Mouse (Mus musculus): Measurements from ENCODE around the gene AC124108.1. TPM values are rescaled to one million over a fixed set of nuclear protein-coding genes. Genes with fewer than 3 reads are reported as not detected.

The AC124108.1 gene
- polyA plus RNA-seq, 1 experiment, result not detected

DNA sequence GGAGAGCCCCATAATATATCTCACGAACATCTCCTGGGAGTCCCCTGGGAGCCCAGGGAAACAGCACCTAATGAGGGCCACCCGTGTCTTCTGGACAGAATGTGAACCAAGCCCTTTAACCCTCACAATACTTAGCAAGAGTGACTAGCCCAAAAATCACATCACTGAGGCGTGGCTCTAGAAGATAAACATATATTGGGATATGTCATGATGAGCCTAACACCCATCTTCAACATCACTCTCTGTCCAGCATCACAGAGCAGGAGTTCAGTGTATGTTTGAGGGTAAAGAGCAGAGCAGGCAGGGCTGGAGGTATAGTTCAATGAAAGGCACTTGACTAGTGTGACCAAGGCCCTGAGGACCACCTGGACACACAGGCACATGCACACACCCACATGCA is 38.4 kb downstream of the AC124108.1 start, which contains the start of gene Gm10188:
Gm10188 (minus strand) TSS at position 101 of the 400 bp plus-strand sequence.
- no peak within 1 kb of the TSS for H3K4me3 ChIP-seq (replicated peaks; ENCODE audit: extremely low read depth, low read depth, low read length)
- DNase-seq, result no peak
- 82% methylated on average over 3 of the region's 3 CpGs for WGBS
- no peaks in the 10 kb centered on the region for H3K4me1 ChIP-seq (ENCODE audit: control insufficient read depth, insufficient read depth, low read length)
- TF ChIP-seq POLR2A (IDR thresholded peaks at IDR 0.05; ENCODE audit: borderline replicate concordance, extremely low read depth, low read depth, low read length) (no peak), CTCF (IDR thresholded peaks at IDR 0.05; ENCODE audit: insufficient read depth, low read length) (no peak)

DNA sequence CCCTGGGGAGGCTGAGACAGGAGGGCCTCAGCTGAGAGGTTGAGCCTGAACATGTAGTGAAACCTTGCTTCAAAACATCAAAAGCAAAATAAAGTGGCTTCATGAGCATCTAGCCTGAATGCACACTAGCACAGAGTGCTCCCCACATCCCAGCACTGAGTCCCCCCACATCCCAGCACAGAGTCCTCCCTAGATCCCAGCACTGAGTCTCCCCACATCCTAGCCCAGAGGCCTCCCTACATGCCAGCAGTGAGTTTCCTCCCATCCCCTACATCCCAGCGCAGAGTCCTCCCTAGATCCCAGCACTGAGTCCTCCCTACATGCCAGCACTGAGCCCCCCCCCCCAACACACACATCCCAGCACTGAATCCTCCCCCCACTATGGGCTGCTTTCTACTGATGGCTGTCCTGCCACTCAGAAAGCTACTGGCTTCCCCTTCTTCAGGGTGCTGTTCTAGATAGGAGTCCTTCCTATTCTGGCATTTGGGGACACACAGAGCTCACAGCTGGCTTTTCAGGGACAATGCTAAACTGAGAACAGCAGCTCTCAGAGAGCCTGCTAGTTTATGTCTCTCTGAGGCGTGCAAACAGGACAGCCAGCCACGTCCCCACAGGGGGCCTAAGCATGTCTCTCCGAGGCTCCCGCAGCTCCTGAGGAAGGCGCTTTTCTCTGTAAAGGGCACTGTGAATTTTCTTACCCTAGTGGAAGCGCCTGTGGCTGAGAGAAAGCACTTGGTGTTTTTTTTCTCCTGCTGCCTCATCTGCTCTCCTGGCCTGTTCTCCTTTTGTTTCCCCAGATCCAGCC is 40.4 kb downstream of the AC124108.1 start:
- TF ChIP-seq POLR2A (IDR thresholded peaks at IDR 0.05; ENCODE audit: borderline replicate concordance, extremely low read depth, low read depth, low read length) (no peak), CTCF (IDR thresholded peaks at IDR 0.05; ENCODE audit: insufficient read depth, low read length) (no peak)
- Histone ChIP-seq H3K4me1 (ENCODE audit: control insufficient read depth, insufficient read depth, low read length) (no peaks in the 10 kb centered on the region), H3K4me3 (replicated peaks; ENCODE audit: extremely low read depth, low read depth, low read length) (no peak overlapping the region)
- DNase-seq, result no peak
- WGBS, result 80% methylated on average over 7 of the region's 7 CpGs

DNA sequence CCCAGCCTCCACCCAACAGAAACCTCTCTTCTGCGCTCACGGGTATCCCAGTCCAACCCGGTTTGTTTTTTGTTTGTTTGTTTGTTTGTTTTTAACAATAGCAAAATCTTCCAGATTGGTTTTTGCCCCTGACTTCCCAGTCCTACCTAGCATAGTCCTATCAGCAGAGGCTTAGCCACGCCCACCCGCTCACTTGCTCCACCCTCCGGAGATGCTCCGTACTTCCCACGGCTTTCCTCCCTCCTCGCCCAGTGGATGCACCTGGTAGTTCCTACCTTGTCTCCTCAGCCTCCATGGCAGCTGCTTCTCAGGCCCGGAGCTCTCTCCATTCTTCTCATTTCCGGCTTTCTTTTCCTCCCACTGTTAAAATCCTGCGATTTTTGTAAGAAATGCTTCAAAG is 42.3 kb downstream of the AC124108.1 start:
- Histone ChIP-seq H3K4me3 (replicated peaks; ENCODE audit: extremely low read depth, low read depth, low read length) (no peak overlapping the region), H3K4me1 (ENCODE audit: control insufficient read depth, insufficient read depth, low read length) (no peaks in the 10 kb centered on the region)
- 27% methylated on average over 12 of the region's 12 CpGs for WGBS
- TF ChIP-seq POLR2A (IDR thresholded peaks at IDR 0.05; ENCODE audit: borderline replicate concordance, extremely low read depth, low read depth, low read length) (no peak), CTCF (IDR thresholded peaks at IDR 0.05; ENCODE audit: insufficient read depth, low read length) (peak; percentile 46; the same call in 1 of the 2 replicates)
- peak; percentile 34 for DNase-seq

DNA sequence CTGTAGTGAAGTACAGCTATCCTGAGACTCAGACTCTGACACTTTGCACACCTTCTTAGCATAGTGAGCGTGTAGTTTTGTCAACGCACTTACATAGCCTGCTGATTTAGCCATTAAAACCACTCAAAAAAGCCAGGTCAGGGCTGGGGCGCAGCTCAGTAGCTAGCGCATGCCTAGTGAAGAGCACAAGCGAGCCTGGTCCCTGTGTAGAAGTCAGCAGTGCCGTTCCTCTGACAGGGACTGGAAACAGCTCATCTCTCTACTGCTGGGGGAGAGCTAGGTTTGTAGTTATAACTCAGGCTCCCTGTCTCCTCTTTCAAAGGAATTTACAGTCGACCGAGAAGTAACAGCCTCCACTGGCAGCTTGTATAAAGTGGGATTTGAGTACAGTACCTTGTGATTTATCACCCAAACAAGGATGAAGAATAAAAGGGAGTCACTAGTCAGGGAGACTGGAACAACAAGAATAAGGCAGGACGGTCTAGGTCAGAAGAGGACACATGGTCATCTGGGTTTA is 43.6 kb downstream of the AC124108.1 start:
- TF ChIP-seq POLR2A (IDR thresholded peaks at IDR 0.05; ENCODE audit: borderline replicate concordance, extremely low read depth, low read depth, low read length) (no peak), CTCF (IDR thresholded peaks at IDR 0.05; ENCODE audit: insufficient read depth, low read length) (no peak)
- no peak overlapping the region for H3K4me3 ChIP-seq (replicated peaks; ENCODE audit: extremely low read depth, low read depth, low read length)
- H3K4me1 ChIP-seq (ENCODE audit: control insufficient read depth, insufficient read depth, low read length), result no peaks in the 10 kb centered on the region
- DNase-seq, result no peak
- 59% methylated on average over 9 of the region's 9 CpGs for WGBS

DNA sequence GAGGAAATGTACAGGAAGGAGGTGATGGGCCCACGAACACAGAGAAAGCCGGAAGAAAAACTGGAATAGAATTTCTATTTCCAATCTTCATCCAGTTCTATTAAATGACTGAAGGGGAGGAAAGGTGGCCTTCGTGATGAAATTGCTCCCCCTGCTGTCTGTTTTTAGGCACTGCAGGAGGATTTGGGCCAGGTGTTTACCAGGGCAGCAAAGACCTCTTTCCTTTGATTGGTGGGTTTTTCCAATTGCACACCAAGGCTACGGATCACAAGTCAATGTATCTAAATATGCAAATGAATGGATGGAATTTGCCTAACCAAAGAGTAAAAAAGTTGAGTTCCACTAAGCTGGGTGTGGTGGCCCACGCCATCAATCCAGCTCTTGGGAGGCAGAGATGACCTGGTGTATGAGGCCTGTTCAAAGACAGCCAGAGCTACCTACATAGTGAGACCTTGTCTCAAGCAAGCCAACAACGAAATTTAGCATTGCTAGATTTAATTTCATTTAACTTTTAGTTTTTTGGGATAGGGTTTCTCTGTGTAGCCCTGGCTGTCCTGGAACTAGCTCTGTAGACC is 46.4 kb downstream of the AC124108.1 start:
- Histone ChIP-seq H3K4me3 (replicated peaks; ENCODE audit: extremely low read depth, low read depth, low read length) (no peak overlapping the region), H3K4me1 (ENCODE audit: control insufficient read depth, insufficient read depth, low read length) (no peaks in the 10 kb centered on the region)
- WGBS, result 17% methylated on average over 6 of the region's 6 CpGs
- peak; percentile 63 for DNase-seq
- TF ChIP-seq CTCF (IDR thresholded peaks at IDR 0.05; ENCODE audit: insufficient read depth, low read length) (peak; percentile 79), POLR2A (IDR thresholded peaks at IDR 0.05; ENCODE audit: borderline replicate concordance, extremely low read depth, low read depth, low read length) (no peak)

DNA sequence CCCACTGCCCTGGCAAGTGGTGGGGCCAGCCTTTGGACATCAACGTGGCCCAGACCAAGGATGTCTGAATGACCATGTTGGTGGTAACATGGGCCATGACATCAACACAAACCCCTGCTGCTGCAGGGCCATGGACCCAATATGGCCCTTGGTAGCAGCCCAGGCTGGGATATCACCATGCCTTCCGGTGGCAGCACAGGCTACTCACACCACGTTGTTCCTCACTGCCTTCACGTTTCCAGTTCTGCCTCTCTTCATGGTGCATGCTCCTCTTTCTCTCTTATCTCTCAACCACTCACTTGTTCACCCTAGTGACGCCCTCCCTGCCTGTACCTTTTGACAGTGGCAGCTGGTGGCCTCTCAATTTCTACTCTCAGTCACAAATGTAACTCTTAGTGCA is 53.8 kb downstream of the AC124108.1 start:
- DNase-seq, result no peak
- 74% methylated on average over 5 of the region's 5 CpGs for WGBS
- Histone ChIP-seq H3K4me3 (replicated peaks; ENCODE audit: extremely low read depth, low read depth, low read length) (no peak overlapping the region), H3K4me1 (ENCODE audit: control insufficient read depth, insufficient read depth, low read length) (no peaks in the 10 kb centered on the region)
- TF ChIP-seq POLR2A (IDR thresholded peaks at IDR 0.05; ENCODE audit: borderline replicate concordance, extremely low read depth, low read depth, low read length), result no peak
- no peak for TF ChIP-seq CTCF (IDR thresholded peaks at IDR 0.05; ENCODE audit: insufficient read depth, low read length)

DNA sequence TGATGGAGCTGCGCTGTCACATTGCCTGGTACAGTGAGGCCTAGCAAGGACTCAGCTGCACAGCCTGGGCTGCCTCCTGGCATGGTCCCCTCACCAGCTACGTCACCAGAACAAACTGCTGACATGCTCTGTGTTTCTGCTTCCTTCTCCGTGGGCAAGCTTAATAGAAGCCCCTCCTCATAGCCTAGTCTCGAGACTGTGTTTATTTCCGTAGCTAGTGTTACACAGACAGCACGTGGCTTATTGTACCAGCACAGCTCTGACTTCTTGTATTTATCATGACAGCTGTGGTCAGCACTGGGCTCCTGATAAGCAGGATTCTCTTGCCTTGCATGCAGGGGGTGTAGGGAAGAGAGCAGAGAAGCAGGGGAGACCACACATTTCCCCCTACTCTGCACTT is 54.9 kb downstream of the AC124108.1 start:
- DNase-seq, result no peak
- Histone ChIP-seq H3K4me1 (ENCODE audit: control insufficient read depth, insufficient read depth, low read length) (no peaks in the 10 kb centered on the region), H3K4me3 (replicated peaks; ENCODE audit: extremely low read depth, low read depth, low read length) (no peak overlapping the region)
- no peak for TF ChIP-seq CTCF (IDR thresholded peaks at IDR 0.05; ENCODE audit: insufficient read depth, low read length)
- TF ChIP-seq POLR2A (IDR thresholded peaks at IDR 0.05; ENCODE audit: borderline replicate concordance, extremely low read depth, low read depth, low read length), result no peak
- WGBS, result 48% methylated on average over 6 of the region's 6 CpGs

DNA sequence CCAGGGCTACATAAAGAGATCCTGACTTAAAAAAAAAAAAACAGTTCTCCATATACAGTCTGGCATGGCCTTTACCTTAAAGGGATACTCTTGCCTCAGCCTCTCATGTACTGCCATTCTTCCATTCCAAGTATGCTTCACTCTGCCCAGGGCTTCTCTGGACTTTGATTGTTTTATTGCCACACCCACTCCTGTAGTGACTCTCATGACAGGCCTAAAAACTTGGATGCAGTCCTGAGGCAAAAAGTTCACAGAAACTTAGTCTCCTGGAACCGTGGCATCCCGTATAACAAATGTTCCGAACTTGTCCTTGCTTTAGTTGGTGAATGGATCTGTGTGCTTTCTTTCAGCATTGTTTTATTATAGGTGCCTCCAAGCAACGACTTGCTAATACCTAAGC is 55.4 kb downstream of the AC124108.1 start:
- WGBS, result 81% methylated on average over 4 of the region's 4 CpGs

DNA sequence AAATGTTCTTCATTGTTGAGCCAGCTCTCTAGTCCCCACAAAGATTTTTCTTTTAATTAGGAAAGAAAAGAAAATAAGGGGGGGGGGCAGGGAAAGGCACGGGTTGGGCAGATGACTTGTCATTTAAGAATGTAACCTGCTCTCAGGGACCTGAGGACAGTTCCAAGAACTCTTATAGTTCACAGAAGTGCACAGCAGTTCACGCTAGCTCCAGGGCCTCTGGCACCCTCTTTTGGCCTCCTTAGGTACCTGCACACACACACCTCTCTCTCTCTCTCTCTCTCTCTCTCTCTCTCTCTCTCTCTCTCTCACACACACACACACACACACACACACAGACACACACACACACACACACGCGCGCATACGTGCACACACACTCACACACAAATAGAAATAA is 63.2 kb downstream of the AC124108.1 start:
- 84% methylated on average over 6 of the region's 6 CpGs for WGBS
- no peak for DNase-seq

More for the DNA sequence above, 55.4 kb downstream of the AC124108.1 start:
- TF ChIP-seq POLR2A (IDR thresholded peaks at IDR 0.05; ENCODE audit: borderline replicate concordance, extremely low read depth, low read depth, low read length) (no peak), CTCF (IDR thresholded peaks at IDR 0.05; ENCODE audit: insufficient read depth, low read length) (no peak)
- no peaks in the 10 kb centered on the region for H3K4me1 ChIP-seq (ENCODE audit: control insufficient read depth, insufficient read depth, low read length)
- DNase-seq, result no peak
- H3K4me3 ChIP-seq (replicated peaks; ENCODE audit: extremely low read depth, low read depth, low read length), result no peak overlapping the region

More for the DNA sequence above, 63.2 kb downstream of the AC124108.1 start:
- peak; percentile 30; the same call in 1 of the 2 replicates for TF ChIP-seq CTCF (IDR thresholded peaks at IDR 0.05; ENCODE audit: insufficient read depth, low read length)
- TF ChIP-seq POLR2A (IDR thresholded peaks at IDR 0.05; ENCODE audit: borderline replicate concordance, extremely low read depth, low read depth, low read length), result no peak
- H3K4me3 ChIP-seq (replicated peaks; ENCODE audit: extremely low read depth, low read depth, low read length), result no peak overlapping the region
- peaks cover 3% of the 10 kb centered on the region; the same call in 1 of the 2 replicates for H3K4me1 ChIP-seq (ENCODE audit: control insufficient read depth, insufficient read depth, low read length)

Other genes with a start within 250 kb of the AC124108.1 start
- 14.0 and 14.2 TPM in 2 replicates for gene Slc45a3, start 228.5 kb upstream of the AC124108.1 start, polyA plus RNA-seq (2012; rRNA removed)
- 27.0 and 39.9 TPM in 2 replicates for gene Elk4, start 183.8 kb upstream of the AC124108.1 start, polyA plus RNA-seq (2012; rRNA removed)
- 5.0 and 6.1 TPM in 2 replicates for gene Mfsd4a, start 123.4 kb upstream of the AC124108.1 start, polyA plus RNA-seq (2012; rRNA removed)
- gene Cdk18, start 51.8 kb upstream of the AC124108.1 start, polyA plus RNA-seq (2012; rRNA removed), result 32.8 and 34.0 TPM in 2 replicates
- not detected in 2 replicates for gene Lemd1, start within 50 bp of the AC124108.1 start, polyA plus RNA-seq (2012; rRNA removed)
- not detected in 2 replicates for gene Gm10188, start 38.3 kb downstream of the AC124108.1 start, polyA plus RNA-seq (2012; rRNA removed)
- 3.2 and 4.6 TPM in 2 replicates for gene Klhdc8a, start 107.2 kb downstream of the AC124108.1 start, polyA plus RNA-seq (2012; rRNA removed)
- gene Nuak2, start 124.7 kb downstream of the AC124108.1 start, polyA plus RNA-seq (2012; rRNA removed), result 9.6 and 10.4 TPM in 2 replicates
- 135 and 154 TPM in 2 replicates for gene Tmcc2, start 199.8 kb downstream of the AC124108.1 start, polyA plus RNA-seq (2012; rRNA removed)
- 14.9 and 17.7 TPM in 2 replicates for gene Dstyk, start 226.1 kb downstream of the AC124108.1 start, polyA plus RNA-seq (2012; rRNA removed)